Mouse (Mus musculus) CH12.LX (cell line): ENCODE results near the gene Zdhhc1. TPM values are rescaled to one million over a fixed set of nuclear protein-coding genes. Genes with fewer than 3 reads are reported as not detected.

Experiments used
- DNase-seq: peaks from one replicate; pipeline ENCODE4 v3.0.0-alpha.2; 2013; ENCODE audit errors: extremely low read depth
- H3K27ac ChIP-seq: 2 replicates; pipeline ENCODE4 v1.5.1; 2012; ENCODE audit warnings: low read depth, mild to moderate bottlenecking, control low read depth, moderate library complexity; ENCODE audit not compliant: insufficient read depth
- H3K27me3 ChIP-seq: replicated peaks from 2 replicates; pipeline ENCODE3; 2012; ENCODE audit warnings: inconsistent platforms
- H3K36me3 ChIP-seq, 2 experiments: replicated peaks in 1 of 2; 2 replicates each; pipeline versions ENCODE3 to v1.6.1; 2012; ENCODE audit warnings: inconsistent platforms in 1 of 2, low read length in 1 of 2, mild to moderate bottlenecking in 1 of 2, mixed read lengths in 1 of 2, moderate library complexity in 1 of 2; ENCODE audit not compliant: control insufficient read depth in 1 of 2, insufficient read depth in 1 of 2
- H3K4me1 ChIP-seq, 2 experiments: 2 replicates each; pipeline ENCODE4 v1.6.1; 2012; ENCODE audit warnings: inconsistent platforms in 1 of 2, moderate library complexity in 1 of 2; ENCODE audit not compliant: insufficient read depth in 2 of 2, control insufficient read depth in 1 of 2
- H3K4me2 ChIP-seq: 2 replicates; pipeline ENCODE4 v1.6.1; 2012; ENCODE audit warnings: low read depth, mild to moderate bottlenecking, control low read depth; ENCODE audit not compliant: poor library complexity, insufficient read depth, severe bottlenecking
- H3K4me3 ChIP-seq, 3 experiments: fragments of 150-350 bp in 1 of 3; sonication (generic) in 1 of 3; replicated peaks in 1 of 3; 2 replicates each; pipeline versions ENCODE3 to v1.5.1; 2011 to 2012; ENCODE audit warnings: low read depth in 2 of 3, low read length in 2 of 3, mild to moderate bottlenecking in 2 of 3, moderate library complexity in 2 of 3, control low read depth in 1 of 3, improper control_type of control experiment in 1 of 3, inconsistent platforms in 1 of 3, mixed read lengths in 1 of 3; ENCODE audit not compliant: poor library complexity in 1 of 3
- H3K79me2 ChIP-seq: replicated peaks from 2 replicates; pipeline ENCODE4 v1.6.1; 2012; ENCODE audit warnings: mild to moderate bottlenecking, moderate library complexity; ENCODE audit not compliant: control insufficient read depth, poor library complexity, insufficient read depth, severe bottlenecking; ENCODE audit errors: extremely low read depth
- H3K9ac ChIP-seq: 2 replicates; pipeline ENCODE4 v1.6.1; 2012; ENCODE audit warnings: low read depth, mild to moderate bottlenecking, control low read depth, moderate library complexity; ENCODE audit not compliant: insufficient read depth
- H3K9me3 ChIP-seq: replicated peaks from 2 replicates; pipeline ENCODE3; 2012; ENCODE audit warnings: low read length, inconsistent platforms, mixed read lengths
- BHLHE40 ChIP-seq: IDR thresholded peaks from 2 replicates; pipeline ENCODE4 v1.6.1; 2011; ENCODE audit warnings: mild to moderate bottlenecking, low read depth, low read length, improper control_type of control experiment
- CHD1 ChIP-seq: IDR thresholded peaks from 2 replicates; pipeline ENCODE4 v1.6.1; 2012; ENCODE audit warnings: low read depth, low read length, improper control_type of control experiment, inconsistent platforms
- CHD2 ChIP-seq: IDR thresholded peaks from 2 replicates; pipeline ENCODE4 v1.6.1; 2011; ENCODE audit warnings: low read length, improper control_type of control experiment
- E2F4 ChIP-seq: IDR thresholded peaks from 2 replicates; pipeline ENCODE4 v1.6.1; 2011; ENCODE audit warnings: low read depth, low read length, improper control_type of control experiment; ENCODE audit not compliant: insufficient replicate concordance
- EP300 ChIP-seq: IDR thresholded peaks from 2 replicates; pipeline ENCODE4 v1.6.1; 2011; ENCODE audit warnings: low read length, improper control_type of control experiment
- GABPA ChIP-seq: IDR thresholded peaks from 2 replicates; pipeline ENCODE4 v1.6.1; 2012; ENCODE audit warnings: low read depth, low read length, improper control_type of control experiment, inconsistent platforms; ENCODE audit not compliant: insufficient replicate concordance
- JUND ChIP-seq: conservative IDR thresholded peaks from 2 replicates; pipeline ENCODE4 v1.6.1; 2011; ENCODE audit warnings: low read depth, low read length, improper control_type of control experiment
- MAFK ChIP-seq: IDR thresholded peaks from 2 replicates; pipeline ENCODE4 v1.6.1; 2011; ENCODE audit warnings: low read length, improper control_type of control experiment; ENCODE audit not compliant: insufficient replicate concordance
- MEF2A ChIP-seq: IDR thresholded peaks from 2 replicates; pipeline ENCODE4 v1.6.1; 2014; ENCODE audit warnings: low read depth, mild to moderate bottlenecking, inconsistent platforms, low read length, improper control_type of control experiment, borderline replicate concordance
- MYC ChIP-seq: IDR thresholded peaks from 2 replicates; pipeline ENCODE4 v1.6.1; 2011; ENCODE audit warnings: low read depth, mild to moderate bottlenecking, improper control_type of control experiment, low read length
- NELFE ChIP-seq: IDR thresholded peaks from 2 replicates; pipeline ENCODE4 v1.6.1; 2011; ENCODE audit warnings: low read depth, low read length, improper control_type of control experiment
- PAX5 ChIP-seq: IDR thresholded peaks from 2 replicates; pipeline ENCODE4 v1.6.1; 2012; ENCODE audit warnings: low read length, inconsistent platforms, mixed read lengths
- RAD21 ChIP-seq: IDR thresholded peaks from 2 replicates; pipeline ENCODE4 v1.6.1; 2011; ENCODE audit warnings: low read depth, mild to moderate bottlenecking, low read length, improper control_type of control experiment, moderate library complexity
- RCOR1 ChIP-seq: conservative IDR thresholded peaks from 2 replicates; pipeline ENCODE4 v1.6.1; 2012; ENCODE audit warnings: low read depth, mild to moderate bottlenecking, inconsistent platforms, low read length, improper control_type of control experiment
- TBP ChIP-seq: conservative IDR thresholded peaks from 2 replicates; pipeline ENCODE4 v1.6.1; 2011; ENCODE audit warnings: low read depth, low read length, improper control_type of control experiment
- USF1 ChIP-seq: IDR thresholded peaks from 2 replicates; pipeline ENCODE4 v1.6.1; 2014; ENCODE audit warnings: low read depth, mild to moderate bottlenecking, inconsistent platforms, low read length, improper control_type of control experiment
- ZKSCAN1 ChIP-seq: IDR thresholded peaks from 2 replicates; pipeline ENCODE4 v1.6.1; 2012; ENCODE audit warnings: low read depth, inconsistent platforms, low read length, improper control_type of control experiment, borderline replicate concordance
- ZMIZ1 ChIP-seq: IDR thresholded peaks from 2 replicates; pipeline ENCODE4 v1.6.1; 2012; ENCODE audit warnings: low read depth, mild to moderate bottlenecking, inconsistent platforms, low read length, improper control_type of control experiment
- dilution Hi-C: fragments of 300-500 bp; cut with MboI; formaldehyde crosslinking; loops from 2 replicates; pipeline ENCODE4 v1.14.3; 2020; ENCODE audit warnings: low sequenced_read_pairs; ENCODE audit not compliant: extremely low pct_unique_long_range_greater_than_20kb, extremely low pct_ligation_motif_present
- in situ Hi-C: fragments of 300-500 bp; cut with MboI; formaldehyde crosslinking; loops from 3 replicates; pipeline ENCODE4 v1.14.3; 2019; ENCODE audit warnings: low sequenced_read_pairs, low pct_ligation_motif_present, low pct_unique_long_range_greater_than_20kb, mixed read lengths
- polyA plus RNA-seq: library from polyadenylated mRNA; unstranded; fragments of >175 nt; gene quantifications from 2 replicates; pipeline ENCODE4 v1.2.1, GENCODE M21; 2012; ENCODE audit warnings: low read depth; ENCODE audit not compliant: insufficient read length
- total RNA-seq, 2 experiments: library from RNA; depleted of rRNA; stranded (reverse); fragments of 300-350 nt in 1 of 2; fragments of >200 nt in 1 of 2; gene quantifications; 2 replicates each; pipeline ENCODE4 v1.2.3; 2012 to 2014

Zdhhc1 gene
- total and polyA plus RNA-seq, 3 experiments = 1.6 to 3.6 (median 2.6) TPM

DNA sequence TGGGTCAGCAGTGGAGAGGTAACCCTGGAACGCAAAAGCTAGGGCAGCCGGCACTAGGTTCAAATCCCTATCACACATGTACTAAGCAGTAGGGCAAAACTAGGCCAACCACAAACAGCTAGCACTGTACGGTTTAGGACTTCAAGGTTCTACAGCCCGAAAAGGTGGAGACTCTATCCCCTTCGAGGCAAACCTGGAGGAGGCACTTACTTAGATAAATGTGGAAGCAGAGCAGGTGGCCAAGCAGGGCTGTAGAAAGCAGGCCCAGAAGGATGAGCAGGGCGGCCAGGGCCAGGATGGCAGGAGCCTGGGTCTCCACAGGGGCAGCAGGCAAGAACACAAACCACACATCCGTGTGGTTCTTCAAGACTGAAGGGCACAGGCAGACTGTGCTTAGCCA, 20.5 kb downstream of the Zdhhc1 start:
- Histone ChIP-seq H3K4me2 (no peak overlapping the region), H3K27ac (no peak overlapping the region), H3K27me3 (no peaks in the 10 kb centered on the region), H3K36me3 (peaks cover 0 to 27% of the 10 kb centered on the region in 2 experiments), H3K9ac (no peak overlapping the region), H3K79me2 (no peaks in the 10 kb centered on the region), H3K9me3 (no peaks in the 10 kb centered on the region), H3K4me1 (no peaks in the 10 kb centered on the region), H3K4me3 (no peak overlapping the region)
- dilution Hi-C loops (no loop called here), in situ Hi-C loops (loop anchor here (10.0 kb wide), 1 partner anchor 111 kb away; no protein-coding TSS in a partner anchor)
- TF ChIP-seq PAX5 (no peak), BHLHE40 (no peak)
- no peak for DNase-seq

DNA sequence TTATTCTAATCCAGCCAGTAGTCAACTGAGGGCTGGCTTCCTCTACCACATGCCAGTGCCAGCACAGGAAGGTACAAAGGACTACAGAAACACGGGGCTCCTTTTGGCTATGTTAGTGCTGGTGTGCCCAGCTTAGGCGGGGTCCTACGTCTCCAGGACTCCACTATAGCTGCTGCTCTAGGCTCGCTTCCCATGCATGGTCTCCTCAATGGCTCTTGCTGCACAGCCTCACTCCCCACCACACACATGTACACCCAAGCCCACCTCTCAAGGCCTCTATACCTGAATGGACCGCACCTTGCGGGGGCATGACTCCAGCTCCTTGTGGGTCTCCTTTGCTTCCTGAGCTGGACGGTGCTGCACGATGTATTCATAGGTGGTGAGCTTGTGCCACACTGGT, 21.0 kb downstream of the Zdhhc1 start:
- Histone ChIP-seq H3K4me1 (no peaks in the 10 kb centered on the region), H3K27me3 (no peaks in the 10 kb centered on the region), H3K27ac (no peak overlapping the region), H3K4me3 (no peak overlapping the region), H3K4me2 (no peak overlapping the region), H3K79me2 (no peaks in the 10 kb centered on the region), H3K36me3 (peaks cover 0 to 27% of the 10 kb centered on the region in 2 experiments), H3K9me3 (no peaks in the 10 kb centered on the region), H3K9ac (no peak overlapping the region)
- TF ChIP-seq GABPA (no peak), MAFK (no peak), NELFE (no peak), CHD2 (no peak), ZMIZ1 (no peak), MEF2A (no peak), EP300 (no peak), E2F4 (no peak)
- no peak for DNase-seq
- in situ Hi-C loops = loop anchor here (10.0 kb wide), 1 partner anchor 111 kb away; no protein-coding TSS in a partner anchor
- dilution Hi-C loops = no loop called here

DNA sequence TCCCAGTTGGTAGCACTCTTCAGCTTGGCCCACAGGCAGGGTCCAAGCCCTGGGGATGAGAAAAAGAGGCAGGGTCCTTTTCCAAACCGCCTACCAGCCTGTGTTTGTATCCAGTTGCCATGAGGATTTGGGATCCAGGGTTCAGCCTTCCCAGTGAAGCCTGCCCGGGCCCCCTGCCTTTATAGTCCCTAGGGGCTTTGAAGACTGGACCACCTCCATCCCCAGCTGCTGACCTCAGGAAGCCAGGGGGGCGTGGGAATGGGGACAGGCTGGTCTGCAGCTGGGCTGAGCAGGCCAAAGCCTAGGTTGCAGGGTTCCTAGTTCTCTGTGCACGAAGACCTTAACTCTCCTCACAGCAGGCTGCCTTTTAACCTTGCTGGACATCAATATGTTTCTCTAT, 21.4 kb downstream of the Zdhhc1 start:
- Histone ChIP-seq H3K27ac (no peak overlapping the region), H3K4me3 (no peak overlapping the region), H3K4me2 (no peak overlapping the region), H3K36me3 (peaks cover 0 to 27% of the 10 kb centered on the region in 2 experiments), H3K79me2 (no peaks in the 10 kb centered on the region), H3K9me3 (no peaks in the 10 kb centered on the region), H3K4me1 (no peaks in the 10 kb centered on the region), H3K27me3 (no peaks in the 10 kb centered on the region), H3K9ac (no peak overlapping the region)
- in situ Hi-C loops = loop anchor here (10.0 kb wide), 1 partner anchor 110 kb away; no protein-coding TSS in a partner anchor
- TF ChIP-seq CHD1 (no peak), RCOR1 (no peak), MYC (no peak), JUND (no peak), USF1 (no peak), TBP (no peak), RAD21 (no peak), ZKSCAN1 (no peak)
- DNase-seq = no peak
- dilution Hi-C loops = no loop called here
